In the genomic region with DNA sequence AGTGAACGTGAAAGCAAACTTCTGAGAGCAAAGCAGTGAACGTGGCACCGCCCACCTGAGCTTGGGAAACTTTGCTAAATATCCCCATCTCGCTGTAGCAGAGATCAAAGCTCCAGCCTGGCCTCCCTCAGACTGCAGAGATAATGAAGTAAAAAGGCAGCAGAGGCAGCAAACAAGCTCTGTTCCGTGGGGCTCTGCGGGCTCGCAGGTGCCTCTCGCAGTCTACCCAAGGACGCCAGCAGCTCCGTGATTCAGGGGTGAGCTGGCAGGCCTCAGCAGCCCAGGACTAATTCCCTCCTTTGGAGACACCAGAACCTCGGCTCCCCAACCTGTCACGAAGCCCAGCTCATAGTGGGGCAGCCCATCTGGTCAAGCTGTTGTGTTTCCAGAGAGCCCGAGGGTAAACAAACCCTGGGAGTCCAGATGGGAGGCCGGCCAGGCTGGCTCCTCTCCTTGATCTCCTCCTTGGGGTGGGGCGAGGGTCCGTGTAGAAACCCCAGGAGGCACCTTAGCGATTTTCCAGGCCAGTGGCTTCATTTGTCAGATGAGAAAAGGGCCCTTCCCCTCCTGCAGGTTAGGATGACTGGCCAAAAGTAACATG, we compare ENCODE assay signal across 8 mouse cellular contexts.
DNase-seq lines count a peak whose midpoint lies in the region; ATAC-seq lines count a peak whose summit lies in the region.

No protein-coding gene starts in this region.

- H3K4me3 ChIP-seq in lung, embryonic 16.5 days (ENCODE audit: low read length) = no peak overlapping the region
- no peak overlapping the region for H3K4me3 ChIP-seq in neural tube, embryonic 13.5 days

- no peak for ATAC-seq in lung, embryonic 16.5 days (ENCODE audit: low read depth)
- ATAC-seq in inflammation-experienced regulatory T-cells, adult 6 months = peak; percentile 52
- no peak for ATAC-seq in neural tube, embryonic 13.5 days (ENCODE audit: low read depth)
- ATAC-seq in megakaryocyte-erythroid progenitor cell, adult 5-6 weeks (replicated peaks; ENCODE audit: low FRiP score, low TSS enrichment, poor library complexity, severe bottlenecking) = no peak

- peaks cover 15% of the 10 kb centered on the region for H3K4me1 ChIP-seq in lung, embryonic 16.5 days (replicated peaks; ENCODE audit: control insufficient read depth, insufficient read depth, low read length)
- peaks cover 40% of the 10 kb centered on the region for H3K4me1 ChIP-seq in neural tube, embryonic 13.5 days (replicated peaks)

- H3K36me3 ChIP-seq in lung, embryonic 16.5 days (ENCODE audit: control insufficient read depth, insufficient read depth, low read length) = no peaks in the 10 kb centered on the region
- no peaks in the 10 kb centered on the region for H3K36me3 ChIP-seq in neural tube, embryonic 13.5 days

- H3K9ac ChIP-seq in lung, embryonic 16.5 days (ENCODE audit: low read length) = peak overlapping the region; percentile 36
- H3K9ac ChIP-seq in neural tube, embryonic 13.5 days = no peak overlapping the region

- peak overlapping the region; percentile 34; the same call in 1 of the 2 replicates for H3K4me2 ChIP-seq in lung, embryonic 16.5 days (ENCODE audit: low read depth, low read length)
- peak overlapping the region; percentile 11; the same call in 1 of the 2 replicates for H3K4me2 ChIP-seq in neural tube, embryonic 13.5 days

- H3K9me3 ChIP-seq in lung, embryonic 16.5 days (ENCODE audit: control insufficient read depth, low read length) = no peaks in the 10 kb centered on the region
- no peaks in the 10 kb centered on the region for H3K9me3 ChIP-seq in neural tube, embryonic 13.5 days

- WGBS in lung, embryonic 16.5 days = 8% methylated on average over 17 of the region's 17 CpGs
- WGBS in neural tube, embryonic 13.5 days = 5% methylated on average over 17 of the region's 17 CpGs

- no peak for DNase-seq in lung, adult 18-20 months
- DNase-seq in cerebellum, postnatal 25 days = peak; percentile 71 to 76
- no peak for DNase-seq in layer of hippocampus, adult 8-10 months (ENCODE audit: low spot score in 2 of 2)
- no peak for DNase-seq in right cerebral cortex, postnatal 4 days

- peak overlapping the region; percentile 55 for H3K27ac ChIP-seq in lung, embryonic 16.5 days (ENCODE audit: low read length)
- H3K27ac ChIP-seq in neural tube, embryonic 13.5 days (replicated peaks) = no peak overlapping the region

- no peaks in the 10 kb centered on the region for H3K27me3 ChIP-seq in lung, embryonic 16.5 days (ENCODE audit: control insufficient read depth, insufficient read depth, low read depth, low read length)
- peaks cover 39% of the 10 kb centered on the region for H3K27me3 ChIP-seq in neural tube, embryonic 13.5 days

Comparison
In these comparisons a context has a peak if more than half of its experiments do, and no peak if none do; other contexts are left out.
1. DNase-seq: peak in cerebellum, postnatal 25 days (2 of 2); none in lung, adult 18-20 months (0 of 2), layer of hippocampus, adult 8-10 months (0 of 2) and right cerebral cortex, postnatal 4 days (single experiment).